ENCODE assay signal across 9 mouse cellular contexts in the genomic region with DNA sequence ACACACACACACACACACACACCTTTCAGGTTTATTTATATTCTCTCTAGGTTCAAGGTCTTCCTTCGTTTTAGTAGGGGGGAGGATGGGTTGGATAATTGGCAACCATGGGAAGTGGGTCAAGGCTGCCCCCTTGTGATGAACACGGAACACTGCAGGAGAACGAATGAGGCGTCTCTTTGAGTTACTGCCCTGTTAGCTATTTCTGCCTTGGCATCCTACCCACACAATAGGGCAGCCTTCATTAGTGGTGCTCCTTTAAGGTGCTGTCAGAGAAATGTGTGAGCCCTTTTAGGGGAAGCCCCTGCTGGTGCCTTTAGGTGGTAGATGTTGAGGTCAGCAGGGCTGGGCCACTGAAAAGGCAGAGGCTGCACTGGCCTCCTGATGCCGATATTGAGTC. TPM values are rescaled to one million over a fixed set of nuclear protein-coding genes. Genes with fewer than 3 reads are reported as not detected.
A peak's percentile ranks its signal among the peaks of the same experiment; 100 is the strongest.
DNase-seq lines count a peak whose midpoint lies in the region; ATAC-seq and TF ChIP-seq lines count a peak whose summit lies in the region.
"Had no signal": no experiment of that assay in that cellular context is flagged by ENCODE, and none has a peak within 500 bp of the region (broad histone marks: within the 10 kb centered on the region; RNA-seq: fewer than 3 reads in every experiment).

No protein-coding gene starts in this region.

- H3K4me1 ChIP-seq in MEL (ENCODE audit: control insufficient read depth in 1 of 2, insufficient read depth in 2 of 2, low read length in 2 of 2) = no peaks in the 10 kb centered on the region
- H3K4me1 ChIP-seq in bone marrow macrophage, adult 2 months (ENCODE audit: control insufficient read depth, insufficient read depth, low read length) = peaks cover 12% of the 10 kb centered on the region
- peaks cover 28% of the 10 kb centered on the region for H3K4me1 ChIP-seq in olfactory bulb, adult 2 months (ENCODE audit: control insufficient read depth, insufficient read depth, low read length)

- H3K9me3 ChIP-seq in MEL (replicated peaks; ENCODE audit: insufficient read depth, low read length) = no peaks in the 10 kb centered on the region
- H3K9me3 ChIP-seq: midbrain, embryonic 12.5 days had no signal

- 11% methylated on average over 5 of the region's 5 CpGs for WGBS in olfactory bulb, adult 2 months

- H3K27me3 ChIP-seq in MEL (ENCODE audit: control insufficient read depth in 1 of 2, insufficient read depth in 2 of 2, low read length in 2 of 2) = no peaks in the 10 kb centered on the region
- H3K27me3 ChIP-seq: midbrain, embryonic 12.5 days had no signal

- TF ChIP-seq POLR2A in MEL (IDR thresholded peaks at IDR 0.05; ENCODE audit: control insufficient read depth in 1 of 2, insufficient read depth in 1 of 2, low read depth in 1 of 2, low read length in 2 of 2, poor library complexity in 1 of 2) = no peak
- TF ChIP-seq POLR2A in bone marrow macrophage, adult 2 months (IDR thresholded peaks at IDR 0.05; ENCODE audit: borderline replicate concordance, low read depth, low read length) = no peak
- no peak for TF ChIP-seq POLR2A in olfactory bulb, adult 2 months (IDR thresholded peaks at IDR 0.05; ENCODE audit: insufficient read depth, low read depth, low read length)

- H3K36me3 ChIP-seq in MEL (ENCODE audit: control insufficient read depth in 1 of 2, insufficient read depth in 2 of 2, low read length in 2 of 2) = no peaks in the 10 kb centered on the region
- H3K36me3 ChIP-seq: midbrain, embryonic 12.5 days had no signal

- no peak overlapping the region for H3K27ac ChIP-seq in left cerebral cortex, adult 2 months
- no peak overlapping the region for H3K27ac ChIP-seq in MEL (ENCODE audit: control insufficient read depth, low read depth, low read length)
- H3K27ac ChIP-seq in bone marrow macrophage, adult 2 months (ENCODE audit: insufficient read depth, low read depth, low read length) = no peak overlapping the region
- H3K27ac ChIP-seq in olfactory bulb, adult 2 months (ENCODE audit: insufficient read depth, low read depth, low read length) = no peak overlapping the region
- H3K27ac ChIP-seq: midbrain, embryonic 12.5 days had no signal

- H3K4me3 ChIP-seq in left cerebral cortex, adult 2 months = no peak overlapping the region
- no peak overlapping the region for H3K4me3 ChIP-seq in MEL (ENCODE audit: control insufficient read depth in 1 of 2, insufficient read depth in 1 of 2, low read depth in 2 of 2, low read length in 2 of 2)
- no peak overlapping the region for H3K4me3 ChIP-seq in bone marrow macrophage, adult 2 months (ENCODE audit: insufficient read depth, low read length)
- H3K4me3 ChIP-seq in olfactory bulb, adult 2 months (ENCODE audit: insufficient read depth, low read depth, low read length) = no peak overlapping the region
- H3K4me3 ChIP-seq: midbrain, embryonic 12.5 days had no signal

- peak; percentile 66 for TF ChIP-seq CTCF in left cerebral cortex, adult 2 months (IDR thresholded peaks at IDR 0.05)
- TF ChIP-seq CTCF in MEL (IDR thresholded peaks at IDR 0.05 in 2 of 3, conservative IDR thresholded peaks at IDR 0.05 in 1 of 3; ENCODE audit: control insufficient read depth in 1 of 3, insufficient read depth in 1 of 3, low read depth in 2 of 3, low read length in 3 of 3, poor library complexity in 1 of 3, severe bottlenecking in 1 of 3) = peak; percentile 86 to 94 (median 87)
- TF ChIP-seq CTCF in bone marrow macrophage, adult 2 months (IDR thresholded peaks at IDR 0.05; ENCODE audit: low read depth, low read length) = peak; percentile 64
- peak; percentile 41; the same call in 1 of the 2 replicates for TF ChIP-seq CTCF in olfactory bulb, adult 2 months (IDR thresholded peaks at IDR 0.05; ENCODE audit: insufficient read depth, low read depth, low read length)

- peak in 1 of 2 experiments; percentile 49 for DNase-seq in left cerebral cortex, adult 2 months (ENCODE audit: extremely low spot score in 1 of 2, low spot score in 2 of 2)
- DNase-seq in left cerebral cortex, adult 11 months (ENCODE audit: low spot score) = no peak
- peak; percentile 58 for DNase-seq in MEL (ENCODE audit: low read depth, low spot score)
- DNase-seq in kidney, postnatal 36 days = peak; percentile 32 to 56
- DNase-seq in left cerebral cortex, postnatal 36 days (ENCODE audit: low spot score in 2 of 2) = no peak

- intact Hi-C loops in left cerebral cortex, adult 2 months (cut with DNase I) = loop anchor here (2.0 kb wide), 1 partner anchor 37 kb away; no protein-coding TSS in a partner anchor
- intact Hi-C loops in left cerebral cortex, postnatal 36 days (cut with DNase I) = loop anchor here (5.0 kb wide), 1 partner anchor 425 kb away; no protein-coding TSS in a partner anchor

- peak; percentile 67 for ATAC-seq in granulocyte monocyte progenitor cell, adult 5-6 weeks (replicated peaks; ENCODE audit: poor library complexity, severe bottlenecking)

- no peak for TF ChIP-seq EP300 in MEL (IDR thresholded peaks at IDR 0.05; ENCODE audit: low read depth in 1 of 2, low read length in 2 of 2)

- no peak overlapping the region for H3K9ac ChIP-seq in MEL (ENCODE audit: control insufficient read depth, low read depth, low read length, poor library complexity, severe bottlenecking)
- H3K9ac ChIP-seq: midbrain, embryonic 12.5 days had no signal

- no peaks in the 10 kb centered on the region for H3K79me2 ChIP-seq in MEL (ENCODE audit: control insufficient read depth, insufficient read depth, low read length, poor library complexity)

- TF ChIP-seq RAD21 in MEL (IDR thresholded peaks at IDR 0.05; ENCODE audit: low read depth, low read length) = peak; percentile 91

TF ChIP-seq in MEL, 35 proteins besides CTCF, POLR2A, EP300 and RAD21:
- TF ChIP-seq TCF12 (IDR thresholded peaks at IDR 0.05; ENCODE audit: low read depth, low read length) (no peak), ZNF384 (IDR thresholded peaks at IDR 0.05; ENCODE audit: low read depth, low read length) (no peak), MAX (IDR thresholded peaks at IDR 0.05; ENCODE audit: low read length) (no peak), ZC3H11A (IDR thresholded peaks at IDR 0.05; ENCODE audit: low read depth, low read length) (peak; percentile 88), POLR2AphosphoS2 (IDR thresholded peaks at IDR 0.05; ENCODE audit: low read length) (no peak), ETS1 (IDR thresholded peaks at IDR 0.05; ENCODE audit: low read depth, low read length) (no peak), BHLHE40 (IDR thresholded peaks at IDR 0.05; ENCODE audit: borderline replicate concordance, low read depth, low read length) (no peak), SMC3 (IDR thresholded peaks at IDR 0.05; ENCODE audit: low read depth, low read length) (peak; percentile 93), ZMIZ1 (IDR thresholded peaks at IDR 0.05; ENCODE audit: low read depth, low read length) (no peak)

RNA-seq across cellular contexts. Expression of a gene that starts 8.7 kb away (rescaled TPM):
- not detected for total RNA-seq in left cerebral cortex, adult 2 months (2021)
- not detected in 2 replicates for total RNA-seq in MEL (2012; rRNA removed)
- polyA plus RNA-seq in MEL (2012; ENCODE audit: insufficient read depth in 1 of 2, insufficient read length in 2 of 2, low read depth in 1 of 2, low replicate concordance in 2 of 2, missing spikeins in 1 of 2) = not detected
- polyA plus RNA-seq in bone marrow macrophage, adult 2 months (2012; ENCODE audit: insufficient read depth, insufficient read length, missing spikeins) = not detected in 2 replicates
- not detected in 2 replicates for total RNA-seq in granulocyte monocyte progenitor cell, adult 5-6 weeks (2014; fragmentation: Nextera tagmentation)
- total RNA-seq in granulocyte monocyte progenitor cell, adult 5-6 weeks (2017) = not detected in 2 replicates
- not detected in 2 replicates for polyA plus RNA-seq in olfactory bulb, adult 2 months (2012; ENCODE audit: insufficient read depth, insufficient read length, low replicate concordance, missing spikeins)
- total RNA-seq in left cerebral cortex, postnatal 36 days (2021) = not detected
- polyA plus RNA-seq: midbrain, embryonic 12.5 days had no signal

RNA-seq across cellular contexts. Expression of a gene that starts 29.9 kb away (rescaled TPM):
- total RNA-seq in left cerebral cortex, adult 2 months (2021) = not detected
- total RNA-seq in MEL (2012; rRNA removed) = not detected in 2 replicates
- not detected for polyA plus RNA-seq in MEL (2012; ENCODE audit: insufficient read depth in 1 of 2, insufficient read length in 2 of 2, low read depth in 1 of 2, low replicate concordance in 2 of 2, missing spikeins in 1 of 2)
- not detected in 2 replicates for polyA plus RNA-seq in bone marrow macrophage, adult 2 months (2012; ENCODE audit: insufficient read depth, insufficient read length, missing spikeins)
- total RNA-seq in granulocyte monocyte progenitor cell, adult 5-6 weeks (2014; fragmentation: Nextera tagmentation) = not detected in 2 replicates
- not detected in 2 replicates for total RNA-seq in granulocyte monocyte progenitor cell, adult 5-6 weeks (2017)
- not detected in 2 replicates for polyA plus RNA-seq in olfactory bulb, adult 2 months (2012; ENCODE audit: insufficient read depth, insufficient read length, low replicate concordance, missing spikeins)
- total RNA-seq in left cerebral cortex, postnatal 36 days (2021) = not detected
- polyA plus RNA-seq: midbrain, embryonic 12.5 days had no signal

Comparison
In these comparisons a context has a peak if more than half of its experiments do, and no peak if none do; other contexts are left out.
1. DNase-seq: peak in MEL (single experiment) and kidney, postnatal 36 days (2 of 2); none in left cerebral cortex, adult 11 months (single experiment) and left cerebral cortex, postnatal 36 days (0 of 2).
2. Peak in every context shown above with its lines, with median percentiles within 50 percentile points of each other: CTCF ChIP-seq.